Mouse (Mus musculus) hindbrain, postnatal 0 days (tissue): ENCODE results near the gene Hc. TPM values are rescaled to one million over a fixed set of nuclear protein-coding genes. Genes with fewer than 3 reads are reported as not detected.

Source experiments
- ATAC-seq: fragments of 200-750 bp; cut with Nextera tagmentation; 2 replicates; pipeline ENCODE4 v1.8.0; 2017; ENCODE audit warnings: mild to moderate bottlenecking, moderate TSS enrichment, moderate library complexity
- DNase-seq: peaks from one replicate; pipeline ENCODE4 v3.0.0-alpha.2; 2015; ENCODE audit warnings: low spot score
- H3K27ac ChIP-seq: fragments of 300-500 bp; sonication (generic); 2 replicates; pipeline ENCODE4 v1.5.1; 2014; ENCODE audit warnings: mild to moderate bottlenecking
- H3K27me3 ChIP-seq: fragments of 300-500 bp; sonication (generic); 2 replicates; pipeline ENCODE4 v1.6.1; 2014; ENCODE audit warnings: low read length, mixed read lengths; ENCODE audit not compliant: insufficient read depth
- H3K36me3 ChIP-seq: fragments of 300-500 bp; sonication (generic); 2 replicates; pipeline ENCODE4 v1.6.1; 2014; ENCODE audit warnings: low read length, mixed read lengths; ENCODE audit not compliant: insufficient read depth
- H3K4me1 ChIP-seq: fragments of 300-500 bp; sonication (generic); 2 replicates; pipeline ENCODE4 v1.6.1; 2014; ENCODE audit warnings: antibody characterized with exemption, low read length, mixed read lengths; ENCODE audit not compliant: insufficient read depth
- H3K4me2 ChIP-seq: fragments of 300-500 bp; sonication (generic); 2 replicates; pipeline ENCODE4 v1.6.1; 2014; ENCODE audit warnings: low read depth, mild to moderate bottlenecking, low read length, moderate library complexity, mixed read lengths
- H3K4me3 ChIP-seq: fragments of 300-500 bp; sonication (generic); 2 replicates; pipeline ENCODE4 v1.5.1; 2014; ENCODE audit warnings: low read length
- H3K9ac ChIP-seq: fragments of 300-500 bp; sonication (generic); replicated peaks from 2 replicates; pipeline ENCODE4 v1.6.1; 2014; ENCODE audit warnings: mild to moderate bottlenecking, low read length, moderate library complexity, mixed read lengths
- H3K9me3 ChIP-seq: fragments of 300-500 bp; sonication (generic); 2 replicates; pipeline ENCODE4 v1.6.1; 2016; ENCODE audit warnings: low read length, mixed read lengths
- CTCF ChIP-seq: IDR thresholded peaks from 2 replicates; pipeline ENCODE4 v1.5.1; 2016; ENCODE audit warnings: antibody characterized with exemption, control low read depth, low read depth
- WGBS: fragments of 180-500 bp; shearing (Covaris S2); extraction: QIAGEN DNeasy Blood & Tissue Kit; methylation state at CpG from one replicate; pipeline ENCODE4 v1.1.7; 2014; 5-methylcytosine and 5-hydroxymethylcytosine counted together
- polyA plus RNA-seq: library from polyadenylated mRNA; unstranded; fragments of >200 nt; fragmentation: Nextera tagmentation; extraction: Ambion mirVana; gene quantifications from 2 replicates; pipeline ENCODE4 v1.2.1, GENCODE M21; 2015
- total RNA-seq: library from RNA; depleted of rRNA; stranded (reverse); fragments of >200 nt; gene quantifications from 2 replicates; pipeline ENCODE4 v1.2.3, GENCODE M21; 2014; rRNA removed

The Hc gene
- 0.10 and 1.3 TPM in 2 replicates for total RNA-seq
- 0.63 and 0.69 TPM in 2 replicates for polyA plus RNA-seq

DNA sequence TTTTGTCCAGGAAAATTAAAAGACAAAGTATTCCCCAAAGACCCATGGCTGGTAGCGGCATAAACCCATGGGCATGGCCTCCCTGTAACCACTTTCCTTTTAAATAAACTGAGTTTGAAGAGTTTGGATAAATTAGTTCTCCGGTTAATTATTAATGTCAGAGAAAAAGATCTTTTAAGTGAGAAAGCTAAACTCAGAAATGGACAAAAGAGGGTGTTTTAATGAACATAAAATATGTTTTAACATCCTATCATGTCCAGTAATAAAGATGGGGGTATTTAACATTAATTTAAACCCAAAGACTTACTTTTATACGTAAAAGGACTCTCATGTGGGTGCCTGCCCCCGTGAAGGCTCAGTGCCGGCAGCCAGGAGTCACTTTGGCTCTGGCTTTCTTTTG is at the start of gene Hc:
TSS of gene Hc (minus strand) at position 101 of the 400 bp plus-strand sequence.
- Histone ChIP-seq H3K36me3 (no peaks in the 10 kb centered on the region), H3K27ac (no peak within 1 kb of the TSS), H3K9ac (no peak within 1 kb of the TSS), H3K9me3 (no peaks in the 10 kb centered on the region), H3K4me3 (no peak within 1 kb of the TSS), H3K27me3 (no peaks in the 10 kb centered on the region), H3K4me2 (no peak within 1 kb of the TSS), H3K4me1 (no peaks in the 10 kb centered on the region)
- 84% methylated on average over 5 of the region's 5 CpGs for WGBS
- DNase-seq (no peak), ATAC-seq (no peak)
- TF ChIP-seq CTCF, result no peak

DNA sequence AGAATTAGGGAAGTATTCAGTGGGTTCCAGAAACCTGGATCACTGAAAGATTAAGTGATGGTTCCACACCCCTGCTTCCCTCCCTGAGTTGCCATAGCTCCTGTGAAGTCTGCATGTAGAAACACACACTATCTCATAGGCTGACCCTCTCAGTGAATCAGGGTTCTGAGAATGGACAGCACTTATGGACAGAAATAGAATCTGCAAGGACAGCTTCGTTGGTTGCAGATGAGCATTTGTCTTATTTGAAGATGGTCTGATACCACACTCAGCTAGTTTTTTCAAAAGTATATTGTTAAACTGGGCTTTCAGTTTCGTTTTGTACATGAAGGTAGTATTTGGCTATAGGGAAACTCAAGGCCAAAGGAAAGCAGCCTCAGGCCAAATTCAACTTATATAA is 49.3 kb upstream of the Hc start:
- H3K36me3 ChIP-seq, result no peaks in the 10 kb centered on the region; the same call in 1 of the 2 replicates
- no peak for TF ChIP-seq CTCF
- whole genome bisulfite sequencing, result 85% methylated on average over 2 of the region's 2 CpGs
- H3K4me3 ChIP-seq, result no peak overlapping the region
- H3K4me2 ChIP-seq, result peak overlapping the region; percentile 55
- no peak overlapping the region for H3K27ac ChIP-seq
- peaks cover 3% of the 10 kb centered on the region; the same call in 1 of the 2 replicates for H3K4me1 ChIP-seq
- ATAC-seq, result no peak
- H3K9ac ChIP-seq, result no peak overlapping the region
- DNase-seq, result no peak
- H3K27me3 ChIP-seq, result no peaks in the 10 kb centered on the region
- no peaks in the 10 kb centered on the region for H3K9me3 ChIP-seq

DNA sequence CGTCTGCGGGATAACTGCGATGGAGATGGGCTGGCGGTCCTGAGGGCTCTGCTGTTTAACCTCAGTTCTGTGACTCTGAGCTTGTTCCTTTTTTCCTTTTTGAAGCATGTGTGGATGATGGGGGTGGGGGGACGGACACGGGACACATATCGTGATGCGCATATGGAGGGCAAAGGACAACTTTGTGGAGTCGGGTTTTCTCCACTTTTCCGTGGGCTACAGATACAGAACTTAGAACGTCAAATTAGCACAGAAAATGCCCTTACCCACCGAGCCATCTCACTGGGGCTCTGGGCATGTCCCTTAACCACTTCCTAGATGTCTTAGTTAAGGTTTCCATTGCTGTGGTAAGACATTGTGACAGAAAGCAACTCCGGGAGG is 48.7 kb upstream of the Hc start:
- 2% methylated on average over 13 of the region's 13 CpGs for WGBS
- Histone ChIP-seq H3K27ac (peak overlapping the region; percentile 89), H3K4me1 (peaks cover 3% of the 10 kb centered on the region; the same call in 1 of the 2 replicates), H3K4me3 (peak overlapping the region; percentile 79), H3K9me3 (no peaks in the 10 kb centered on the region), H3K4me2 (peak overlapping the region; percentile 55), H3K9ac (peak overlapping the region; percentile 72), H3K36me3 (no peaks in the 10 kb centered on the region; the same call in 1 of the 2 replicates), H3K27me3 (no peaks in the 10 kb centered on the region)
- ATAC-seq, result no peak; the same call in 1 of the 2 replicates
- no peak for TF ChIP-seq CTCF
- DNase-seq, result no peak

- no peak; the same call in 1 of the 2 replicates for TF ChIP-seq CTCF
- peak within 1 kb of the TSS; percentile 72 for H3K9ac ChIP-seq
- DNase-seq (peak; percentile 95), ATAC-seq (peak; percentile 97)
- H3K4me3 ChIP-seq, result peak within 1 kb of the TSS; percentile 79
- H3K4me2 ChIP-seq, result peak within 1 kb of the TSS; percentile 55
- H3K4me1 ChIP-seq, result peaks cover 3% of the 10 kb centered on the region; the same call in 1 of the 2 replicates
- H3K27me3 ChIP-seq, result no peaks in the 10 kb centered on the region
- H3K36me3 ChIP-seq, result no peaks in the 10 kb centered on the region
- H3K27ac ChIP-seq, result peak within 1 kb of the TSS; percentile 89
- H3K9me3 ChIP-seq, result no peaks in the 10 kb centered on the region
- WGBS, result under 1% methylated on average over 62 of the region's 62 CpGs
These were observed 48.1 kb upstream of the Hc start, which contains the start of gene Cntrl for GRCm38 (mm10) chr2:35109141-35109923. Gene Cntrl, plus strand, starts transcription at chr2:35109492.

GRCm38 (mm10) chr2:35108712-35109111 is 47.5 kb upstream of the Hc start:
- 30% methylated on average over 3 of the region's 3 CpGs for WGBS
- Histone ChIP-seq H3K9me3 (no peaks in the 10 kb centered on the region), H3K4me2 (peak overlapping the region; percentile 55), H3K27ac (peak overlapping the region; percentile 89), H3K36me3 (no peaks in the 10 kb centered on the region), H3K4me3 (peak overlapping the region; percentile 79), H3K4me1 (peaks cover 3% of the 10 kb centered on the region; the same call in 1 of the 2 replicates), H3K9ac (peak overlapping the region; percentile 72), H3K27me3 (no peaks in the 10 kb centered on the region)
- DNase-seq, result peak; percentile 81
- ATAC-seq, result peak; percentile 51
- TF ChIP-seq CTCF, result peak; percentile 78

DNA sequence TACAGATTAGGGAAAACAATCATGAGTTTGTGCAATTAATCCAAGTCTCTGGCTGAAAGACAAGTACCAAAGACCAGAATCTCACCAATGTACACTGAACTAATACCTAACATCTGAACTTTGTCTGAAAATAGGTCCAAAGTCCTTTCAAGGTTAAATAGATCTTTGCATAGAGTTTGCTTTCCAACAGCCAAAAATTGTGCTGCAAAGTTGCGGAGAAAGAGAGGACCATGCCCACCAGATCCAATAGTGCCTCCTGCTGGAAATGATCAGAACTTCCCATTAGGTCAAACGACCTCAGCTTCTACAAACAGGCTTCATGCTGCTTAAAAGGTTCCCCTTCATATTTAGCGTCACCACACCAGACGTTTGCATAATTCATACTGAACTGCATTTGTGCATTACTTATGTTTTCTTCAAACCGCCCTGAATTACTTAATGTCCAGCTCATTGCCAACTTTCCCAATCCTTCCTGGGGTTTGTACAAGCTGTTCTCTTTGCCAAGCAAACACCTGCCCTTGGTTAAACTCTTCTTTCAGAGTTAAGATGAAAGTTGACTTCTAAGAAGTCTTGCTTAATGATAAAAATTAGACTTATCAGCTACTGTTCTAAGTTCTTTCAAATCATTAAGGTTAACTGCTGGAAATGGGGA is 46.9 kb upstream of the Hc start:
- WGBS, result 46% methylated on average over 5 of the region's 5 CpGs
- H3K9ac ChIP-seq, result no peak overlapping the region
- peak; percentile 74 for TF ChIP-seq CTCF
- H3K4me2 ChIP-seq, result no peak overlapping the region
- H3K4me1 ChIP-seq, result peaks cover 3% of the 10 kb centered on the region; the same call in 1 of the 2 replicates
- H3K36me3 ChIP-seq, result no peaks in the 10 kb centered on the region
- no peak overlapping the region for H3K4me3 ChIP-seq
- peak; percentile 72 for DNase-seq
- no peaks in the 10 kb centered on the region for H3K9me3 ChIP-seq
- H3K27me3 ChIP-seq, result no peaks in the 10 kb centered on the region
- ATAC-seq, result no peak
- H3K27ac ChIP-seq, result no peak overlapping the region
